Mouse (Mus musculus) lung, postnatal 10 days (tissue): ENCODE measurements at regions not wholly inside any gene's neighbourhood (a gene's known extent, or its start where the extent isn't known, plus 50 kb on each side); places are given as distances from the start of the nearest gene placed in this dataset.

Source experiments
- DNase-seq: peaks from one replicate; pipeline ENCODE4 v3.0.0; 2021

- DNase-seq: peak; percentile 34
These were observed 56.6 kb downstream of the Olig3 start for GRCm38 (mm10) chr10:19412926-19413325.

DNA sequence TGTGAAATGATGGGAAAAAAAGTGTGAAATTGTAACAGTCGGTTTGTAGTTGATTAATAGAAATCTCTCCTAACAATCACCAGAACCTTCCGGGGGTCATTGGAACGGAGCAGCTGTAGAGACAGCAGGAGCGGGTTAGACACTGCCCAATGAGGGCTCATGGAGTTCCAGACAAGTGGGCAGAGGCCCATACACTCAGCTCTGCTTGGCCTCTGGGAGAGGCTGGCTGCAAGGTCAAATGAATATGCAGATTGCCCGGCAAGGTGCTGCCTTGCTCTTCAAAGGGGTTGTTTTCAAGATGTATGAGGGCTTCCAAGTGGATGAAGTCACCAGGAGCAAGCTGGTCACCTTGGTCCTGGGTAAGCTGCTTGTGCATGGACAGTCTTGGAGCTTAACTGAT lies 57.6 kb downstream of the Olig3 start:
- no peak for DNase-seq

GRCm38 (mm10) chr10:19414834-19415233 lies 58.5 kb downstream of the Olig3 start:
- no peak for DNase-seq

DNA sequence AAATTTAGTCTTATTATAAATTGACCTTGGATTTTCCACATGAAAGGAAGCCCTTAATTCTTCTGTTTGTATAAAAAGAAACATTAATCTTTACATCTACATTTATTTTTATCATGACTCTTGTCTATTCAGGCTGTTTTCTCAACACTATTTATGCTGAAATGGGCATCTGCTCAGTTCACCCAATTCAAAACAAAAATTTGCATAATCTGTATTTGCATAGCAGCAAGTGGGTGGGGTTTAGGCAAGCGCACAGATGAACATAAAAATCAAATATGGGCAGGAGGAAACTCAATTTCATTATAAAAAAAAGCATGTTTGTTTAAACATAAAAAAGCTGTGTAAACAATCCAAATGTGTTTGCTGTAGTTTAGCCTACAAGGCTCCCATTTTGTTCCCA lies 67.7 kb downstream of the Olig3 start:
- DNase-seq: no peak

GRCm38 (mm10) chr10:19424961-19425360 lies 68.6 kb downstream of the Olig3 start:
- no peak for DNase-seq

DNA sequence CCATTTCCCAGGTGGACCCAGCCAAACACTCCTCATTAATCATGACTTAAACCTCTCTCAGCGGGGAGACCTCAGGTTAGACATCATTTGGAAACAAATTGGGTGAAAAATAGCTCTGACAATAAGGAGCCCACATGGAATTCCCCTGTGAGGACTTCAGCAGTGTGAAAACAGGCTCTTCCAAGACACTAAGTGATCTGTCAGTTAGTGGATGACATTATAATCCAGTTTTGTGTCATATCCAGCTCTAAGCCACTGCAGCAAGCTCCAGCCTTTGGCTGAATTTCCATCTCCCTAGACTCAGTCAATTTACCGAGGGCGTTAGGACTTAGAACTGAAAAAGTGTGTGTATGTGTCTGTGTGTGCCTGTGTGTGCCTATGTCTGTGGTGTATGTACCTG lies 70.5 kb downstream of the Olig3 start:
- DNase-seq: no peak

GRCm38 (mm10) chr10:19432515-19432914 lies 76.2 kb downstream of the Olig3 start:
- DNase-seq: no peak

GRCm38 (mm10) chr10:19434661-19435060 lies 78.3 kb downstream of the Olig3 start:
- DNase-seq: no peak

DNA sequence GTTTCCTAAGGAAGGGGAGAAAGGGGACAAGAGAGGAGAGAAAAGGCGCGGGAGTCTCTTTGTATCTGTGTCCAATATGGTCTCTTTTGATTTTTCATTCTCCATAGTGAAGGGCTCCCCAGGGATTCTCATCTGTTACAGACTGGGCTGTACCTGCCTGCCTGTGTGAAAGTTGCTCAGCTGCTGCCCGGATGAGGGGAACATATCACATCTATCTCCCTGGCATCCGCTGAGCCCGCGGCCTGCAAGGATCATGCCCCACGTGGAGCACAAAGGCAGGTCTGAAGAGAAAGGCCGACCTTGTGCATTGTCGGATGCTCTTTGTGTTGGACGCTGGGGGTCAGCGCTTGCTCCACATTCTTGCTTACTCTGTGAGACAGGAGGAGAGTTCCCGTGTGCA lies 85.5 kb downstream of the Olig3 start:
- no peak for DNase-seq

DNA sequence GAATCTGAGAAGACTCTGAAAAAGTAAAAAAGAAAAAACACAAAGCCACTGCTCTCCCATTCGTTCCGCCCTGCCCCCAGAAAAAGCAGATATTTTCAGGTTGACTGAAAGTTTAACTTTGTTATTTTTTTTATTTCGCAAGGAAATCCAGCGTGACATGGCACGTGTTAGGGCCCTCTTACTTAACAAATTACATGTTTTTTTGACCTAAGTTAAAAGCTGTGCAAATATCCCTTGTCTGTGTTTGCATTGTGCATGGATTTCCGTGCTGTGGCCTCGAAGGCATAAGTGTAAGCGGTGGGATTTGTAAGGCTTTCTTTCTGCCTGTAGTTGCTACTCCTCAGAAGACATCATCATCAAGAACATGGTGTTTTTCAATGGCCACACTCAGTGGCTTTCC lies 87.2 kb downstream of the Olig3 start:
- no peak for DNase-seq

DNA sequence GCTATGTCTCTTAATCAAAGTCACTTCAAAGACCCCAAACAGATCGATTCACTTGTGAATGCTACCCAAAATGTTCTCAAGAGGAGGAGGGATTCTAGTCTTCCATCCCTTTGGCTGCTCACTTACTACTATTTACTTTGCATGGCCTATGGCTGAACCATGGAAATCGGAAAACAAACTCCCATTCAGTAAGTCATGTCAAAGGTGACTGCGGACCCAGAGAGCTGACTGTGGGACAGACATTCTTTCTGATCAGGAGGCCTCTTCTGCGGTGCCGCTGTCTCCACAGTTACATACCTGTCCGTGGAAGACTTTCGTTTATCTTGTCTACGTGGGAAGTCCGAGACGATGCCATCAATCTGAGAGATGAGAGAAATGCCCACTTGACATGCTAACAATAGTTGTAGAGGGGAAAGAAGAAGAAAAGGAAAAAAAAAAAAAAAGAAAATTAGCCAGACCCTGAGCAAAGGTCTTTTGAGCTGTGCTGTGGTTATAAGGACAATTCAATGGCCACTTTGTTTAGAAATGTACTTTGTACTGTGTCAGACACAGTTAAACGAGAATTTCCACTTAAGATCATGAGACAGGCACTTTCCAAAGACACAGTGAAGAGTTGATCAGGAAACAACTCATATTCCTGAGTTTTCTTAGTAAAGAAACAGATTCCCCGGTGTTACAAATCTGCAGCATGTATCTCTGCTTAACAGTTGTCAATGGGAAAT lies 92.7 kb downstream of the Olig3 start:
- no peak for DNase-seq

GRCm38 (mm10) chr10:19459053-19459452 lies 102.7 kb downstream of the Olig3 start:
- DNase-seq: no peak

GRCm38 (mm10) chr10:19459709-19460108 lies 103.4 kb downstream of the Olig3 start:
- no peak for DNase-seq

- no peak for DNase-seq
These were observed 103.8 kb downstream of the Olig3 start for GRCm38 (mm10) chr10:19460164-19460563.

DNA sequence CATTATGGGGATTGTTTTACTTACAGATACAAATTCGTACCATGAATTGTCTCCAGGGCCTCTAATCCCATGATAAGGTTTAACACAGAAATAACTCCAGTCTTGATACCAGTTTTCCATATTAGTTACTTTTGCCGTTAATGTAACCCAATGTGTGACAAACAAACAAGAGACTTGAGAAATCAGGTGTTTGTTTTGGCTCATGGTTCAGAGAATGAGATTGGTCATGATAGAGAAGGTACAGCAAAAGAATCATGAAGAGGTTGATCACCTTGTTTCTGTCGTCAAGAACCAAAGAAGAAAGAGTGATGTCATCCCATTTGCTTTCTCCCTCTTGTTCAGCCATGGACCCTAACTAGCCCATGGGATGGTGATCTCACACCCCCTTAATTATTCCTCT lies 107.5 kb downstream of the Olig3 start:
- DNase-seq: no peak

- DNase-seq: peak; percentile 10
These were observed 108.2 kb downstream of the Olig3 start for GRCm38 (mm10) chr10:19464504-19464903.

- DNase-seq: no peak
These were observed 115.2 kb downstream of the Olig3 start for GRCm38 (mm10) chr10:19471349-19472040.

DNA sequence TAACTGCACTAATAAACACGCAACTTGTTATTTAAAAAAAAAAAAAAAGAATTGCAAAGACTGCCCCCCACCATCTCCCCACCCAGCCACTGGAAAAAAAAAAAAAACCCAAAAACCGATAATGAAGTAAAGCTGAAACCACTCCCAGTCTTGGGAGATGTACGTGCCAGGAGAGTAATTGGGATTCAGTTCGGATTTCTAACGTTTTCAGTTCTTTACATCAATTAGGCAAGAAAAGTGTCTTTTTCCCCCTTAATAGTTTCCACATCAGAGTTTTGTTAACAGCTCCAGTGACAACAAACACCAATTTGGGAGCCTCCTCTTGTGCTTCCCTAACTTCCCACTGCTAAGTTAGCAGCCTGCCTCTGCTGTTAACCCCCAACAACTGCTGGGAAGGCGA lies 115.7 kb downstream of the Olig3 start:
- DNase-seq: no peak

- DNase-seq: no peak
These were observed 116.7 kb downstream of the Olig3 start for GRCm38 (mm10) chr10:19472949-19473535.

GRCm38 (mm10) chr10:19485537-19486135 lies 106.1 kb upstream of the Ifngr1 start:
- no peak for DNase-seq

- no peak for DNase-seq
These were observed 101.2 kb upstream of the Ifngr1 start for GRCm38 (mm10) chr10:19490500-19490899.

DNA sequence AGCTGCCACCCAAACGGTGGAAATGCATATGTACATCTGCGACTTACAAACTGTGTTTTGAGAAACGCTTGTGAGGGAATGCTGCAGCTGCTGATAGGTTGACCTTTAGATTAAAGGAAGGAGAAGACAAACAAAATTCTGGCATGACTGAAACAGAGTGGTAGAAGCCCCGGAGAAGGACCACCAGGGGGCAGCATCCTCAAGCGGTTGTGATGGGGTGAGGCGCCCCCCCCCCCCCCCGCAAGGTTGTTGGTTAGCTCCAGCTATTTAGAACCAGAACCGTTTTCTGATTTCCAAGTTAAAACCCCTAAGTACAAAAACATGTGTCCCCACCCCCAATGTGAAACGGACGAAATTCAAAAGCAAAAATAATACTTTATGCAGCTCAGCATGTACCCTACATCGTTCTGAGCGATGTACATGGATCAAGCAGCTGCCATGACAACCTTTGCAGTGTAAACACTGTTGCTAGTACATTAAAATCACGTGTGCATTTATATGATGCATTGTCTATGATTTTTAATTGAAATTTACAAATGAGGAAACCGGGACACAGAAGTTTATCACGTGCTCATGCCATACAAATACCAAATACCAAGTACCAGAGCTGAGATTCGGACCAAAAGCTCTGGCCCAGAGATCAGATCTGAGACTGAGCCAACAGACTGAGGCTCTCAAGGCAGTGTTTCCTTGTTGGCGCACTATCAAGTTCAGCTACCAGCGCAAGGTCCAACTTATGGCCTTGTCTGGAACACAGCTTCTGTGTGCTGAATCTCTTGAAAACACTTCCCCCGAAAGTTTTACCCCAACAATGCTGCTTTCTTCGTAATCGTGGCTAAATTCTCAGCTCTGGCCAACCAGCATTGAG lies 100.0 kb upstream of the Ifngr1 start:
- DNase-seq: peak; percentile 81
